Mouse (Mus musculus): ENCODE data around the gene Sik1. TPM values are rescaled to one million over a fixed set of nuclear protein-coding genes. Genes with fewer than 3 reads are reported as not detected.

Sik1 gene
- polyA plus RNA-seq, 2 experiments: 19.9 to 26.9 TPM

DNA sequence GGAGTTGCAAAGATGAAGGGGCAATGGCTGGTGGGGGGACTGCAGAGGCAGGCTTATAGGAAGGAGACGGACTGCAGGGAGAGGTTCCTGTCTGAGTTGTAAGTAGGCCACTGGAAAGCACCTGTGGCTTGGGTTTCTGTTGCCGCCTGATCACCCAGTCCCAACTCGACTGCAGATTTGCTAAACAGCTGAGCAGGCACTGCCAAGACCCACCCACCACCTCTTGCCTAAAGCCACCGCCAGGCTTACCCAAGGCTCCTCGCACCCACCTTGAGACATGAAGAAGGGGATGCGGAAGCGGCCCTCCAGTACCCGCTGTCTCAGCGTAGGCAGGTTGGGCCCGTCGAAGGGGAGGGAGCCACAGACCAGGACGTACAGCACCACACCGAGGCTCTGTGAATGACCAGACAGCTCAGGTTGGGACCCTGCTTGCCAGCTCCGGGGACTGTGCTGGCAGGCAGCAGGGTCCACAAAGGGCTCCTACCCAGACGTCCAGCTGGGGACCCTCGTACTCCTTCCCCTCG, 5.1 kb downstream of the Sik1 start:
- Histone ChIP-seq H3K27ac (replicated peaks; ENCODE audit: low read depth, low read length) (no peak overlapping the region), H3K36me3 (ENCODE audit: control insufficient read depth, insufficient read depth, low read length) (peaks cover 61% of the 10 kb centered on the region), H3K4me2 (replicated peaks; ENCODE audit: low read depth, low read length, severe bottlenecking) (no peak overlapping the region), H3K9me3 (ENCODE audit: control insufficient read depth, low read length) (no peaks in the 10 kb centered on the region), H3K4me1 (ENCODE audit: control insufficient read depth, insufficient read depth, low read length) (peaks cover 14% of the 10 kb centered on the region), H3K4me3 (replicated peaks; ENCODE audit: low read length) (no peak overlapping the region), H3K27me3 (ENCODE audit: control insufficient read depth, insufficient read depth, low read length) (no peaks in the 10 kb centered on the region), H3K9ac (ENCODE audit: low read depth, low read length, severe bottlenecking) (no peak overlapping the region)
- WGBS: 93% methylated on average over 17 of the region's 17 CpGs
- TF ChIP-seq POLR2A (IDR thresholded peaks at IDR 0.05; ENCODE audit: borderline replicate concordance, extremely low read depth, insufficient read depth, insufficient read length): no peak
- DNase-seq (ENCODE audit: low spot score) (no peak), ATAC-seq (ENCODE audit: low FRiP score, low read depth) (no peak)

DNA sequence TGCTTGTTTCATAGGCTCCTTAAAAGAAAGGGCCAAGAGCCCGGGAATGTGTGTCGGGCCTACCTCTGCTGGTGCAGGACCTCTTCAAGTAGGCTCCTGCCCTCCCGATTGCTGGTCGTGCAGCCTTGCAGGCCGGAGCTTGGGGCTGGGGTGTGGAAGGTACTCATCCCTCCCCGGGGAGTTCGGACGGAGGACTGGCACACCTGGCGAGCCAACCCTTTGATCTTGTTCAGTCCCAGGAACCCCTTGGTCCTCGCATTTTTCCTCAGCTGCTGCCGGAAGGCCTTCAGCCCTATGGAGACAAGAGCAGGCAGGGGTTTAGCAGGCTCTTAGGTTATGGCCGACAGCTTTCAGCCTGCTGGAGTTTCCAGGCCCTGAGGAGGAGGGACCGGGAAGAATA, 8.6 kb downstream of the Sik1 start:
- Histone ChIP-seq H3K9ac (ENCODE audit: low read depth, low read length, severe bottlenecking) (no peak overlapping the region), H3K9me3 (ENCODE audit: control insufficient read depth, low read length) (no peaks in the 10 kb centered on the region), H3K36me3 (ENCODE audit: control insufficient read depth, insufficient read depth, low read length) (peaks cover 75% of the 10 kb centered on the region), H3K27ac (replicated peaks; ENCODE audit: low read depth, low read length) (no peak overlapping the region), H3K27me3 (ENCODE audit: control insufficient read depth, insufficient read depth, low read length) (no peaks in the 10 kb centered on the region), H3K4me2 (replicated peaks; ENCODE audit: low read depth, low read length, severe bottlenecking) (no peak overlapping the region), H3K4me1 (ENCODE audit: control insufficient read depth, insufficient read depth, low read length) (no peaks in the 10 kb centered on the region), H3K4me3 (replicated peaks; ENCODE audit: low read length) (no peak overlapping the region)
- no peak for TF ChIP-seq POLR2A (IDR thresholded peaks at IDR 0.05; ENCODE audit: borderline replicate concordance, extremely low read depth, insufficient read depth, insufficient read length)
- 80% methylated on average over 13 of the region's 13 CpGs for WGBS
- ATAC-seq (ENCODE audit: low FRiP score, low read depth) (no peak), DNase-seq (ENCODE audit: low spot score) (no peak)

DNA sequence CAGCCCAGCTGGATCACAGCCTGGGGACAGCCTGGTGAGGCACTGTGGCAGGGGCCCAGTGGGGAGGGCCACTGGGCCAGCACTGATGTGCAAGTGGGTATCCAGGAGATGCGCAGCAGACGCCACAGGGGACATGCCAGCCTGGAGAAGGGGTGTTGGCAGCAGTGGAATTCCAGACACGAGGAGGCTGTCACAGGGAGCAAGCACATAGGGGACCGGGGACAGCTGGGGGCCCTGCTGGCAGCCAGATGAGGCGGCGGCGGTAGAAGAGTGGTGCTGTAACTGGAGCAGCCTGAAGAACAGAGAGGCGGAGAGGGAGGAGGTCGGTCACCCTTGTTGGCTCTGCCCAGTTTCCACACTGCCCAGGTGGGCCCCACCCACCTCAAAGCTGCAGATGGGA, 9.3 kb downstream of the Sik1 start:
- DNase-seq (ENCODE audit: low spot score) (no peak), ATAC-seq (ENCODE audit: low FRiP score, low read depth) (no peak)
- no peak for TF ChIP-seq POLR2A (IDR thresholded peaks at IDR 0.05; ENCODE audit: borderline replicate concordance, extremely low read depth, insufficient read depth, insufficient read length)
- WGBS: 79% methylated on average over 9 of the region's 9 CpGs
- Histone ChIP-seq H3K9me3 (ENCODE audit: control insufficient read depth, low read length) (no peaks in the 10 kb centered on the region), H3K4me2 (replicated peaks; ENCODE audit: low read depth, low read length, severe bottlenecking) (no peak overlapping the region), H3K27me3 (ENCODE audit: control insufficient read depth, insufficient read depth, low read length) (no peaks in the 10 kb centered on the region), H3K4me1 (ENCODE audit: control insufficient read depth, insufficient read depth, low read length) (no peaks in the 10 kb centered on the region), H3K36me3 (ENCODE audit: control insufficient read depth, insufficient read depth, low read length) (peaks cover 75% of the 10 kb centered on the region), H3K4me3 (replicated peaks; ENCODE audit: low read length) (no peak overlapping the region), H3K27ac (replicated peaks; ENCODE audit: low read depth, low read length) (no peak overlapping the region), H3K9ac (ENCODE audit: low read depth, low read length, severe bottlenecking) (no peak overlapping the region)

DNA sequence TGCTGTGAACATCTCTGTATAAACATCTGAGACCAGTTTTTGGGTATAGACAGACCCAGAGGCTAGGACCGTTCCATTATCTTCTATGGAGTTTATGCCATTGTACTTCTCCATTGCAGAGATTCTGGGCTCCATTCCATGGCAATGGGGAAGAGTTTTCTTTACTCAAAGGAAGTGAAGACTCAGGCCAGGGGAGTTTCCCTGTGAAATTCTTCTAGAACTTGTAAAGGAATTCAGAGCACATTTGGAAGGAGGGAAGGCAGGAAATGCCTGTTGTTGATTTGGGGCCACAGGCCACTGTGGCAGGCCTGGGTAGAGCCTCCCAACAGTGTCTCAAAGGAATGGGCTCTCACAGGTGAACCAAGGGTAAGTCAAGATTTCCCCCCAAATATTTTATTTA, 11.7 kb downstream of the Sik1 start:
- 88% methylated on average over 1 of the region's 1 CpGs for WGBS
- DNase-seq (ENCODE audit: low spot score) (no peak), ATAC-seq (ENCODE audit: low FRiP score, low read depth) (no peak)
- Histone ChIP-seq H3K27me3 (ENCODE audit: control insufficient read depth, insufficient read depth, low read length) (no peaks in the 10 kb centered on the region), H3K4me1 (ENCODE audit: control insufficient read depth, insufficient read depth, low read length) (no peaks in the 10 kb centered on the region), H3K27ac (replicated peaks; ENCODE audit: low read depth, low read length) (no peak overlapping the region), H3K9ac (ENCODE audit: low read depth, low read length, severe bottlenecking) (no peak overlapping the region), H3K4me3 (replicated peaks; ENCODE audit: low read length) (no peak overlapping the region), H3K4me2 (replicated peaks; ENCODE audit: low read depth, low read length, severe bottlenecking) (no peak overlapping the region), H3K36me3 (ENCODE audit: control insufficient read depth, insufficient read depth, low read length) (peaks cover 51% of the 10 kb centered on the region), H3K9me3 (ENCODE audit: control insufficient read depth, low read length) (no peaks in the 10 kb centered on the region)
- no peak for TF ChIP-seq POLR2A (IDR thresholded peaks at IDR 0.05; ENCODE audit: borderline replicate concordance, extremely low read depth, insufficient read depth, insufficient read length)

DNA sequence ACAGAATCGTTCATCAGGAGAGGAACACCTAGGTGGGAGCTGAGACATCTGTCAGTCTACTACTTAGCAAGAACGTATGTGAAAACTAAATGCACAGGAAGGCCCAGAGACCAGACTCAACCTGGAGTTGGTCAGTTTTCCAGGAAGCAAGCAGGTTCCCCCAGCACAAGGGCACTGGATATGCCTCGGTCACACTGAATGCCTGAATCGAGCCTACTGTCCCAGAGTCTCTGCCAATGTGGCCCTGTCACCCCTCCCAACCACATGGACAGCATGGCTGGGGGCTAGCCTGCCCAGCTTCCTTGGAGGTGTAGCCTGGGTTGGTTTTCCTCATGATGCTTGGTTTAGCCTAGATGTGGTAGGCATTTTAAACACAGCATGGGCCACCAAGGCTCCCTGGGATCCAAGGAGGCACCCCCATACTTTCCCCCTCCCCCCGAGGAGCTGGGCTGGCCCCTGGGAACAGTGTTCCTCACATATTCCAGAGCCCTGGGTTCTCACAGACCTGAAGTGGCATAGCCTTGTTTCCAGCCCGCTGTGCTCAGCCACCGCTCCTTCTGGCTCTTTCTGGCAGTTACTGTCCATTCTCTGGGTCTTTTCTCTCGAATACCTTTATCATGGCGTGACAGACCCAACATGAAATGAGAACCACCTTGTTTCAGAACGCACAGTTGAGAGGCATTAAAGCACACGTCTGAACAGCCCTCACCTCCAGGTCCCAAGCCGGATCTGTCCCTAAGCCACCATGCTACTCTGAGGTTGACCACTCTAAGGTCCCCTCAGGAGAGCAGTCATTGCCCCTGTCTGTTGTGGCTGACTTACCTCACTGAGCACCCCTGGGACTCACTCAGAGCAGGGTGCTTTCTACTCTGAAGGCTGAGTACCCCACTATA, 12.4 kb downstream of the Sik1 start:
- H3K36me3 ChIP-seq (ENCODE audit: control insufficient read depth, insufficient read depth, low read length): peaks cover 44% of the 10 kb centered on the region
- H3K9ac ChIP-seq (ENCODE audit: low read depth, low read length, severe bottlenecking): no peak overlapping the region
- 0 out of 2 replicates have a peak overlapping the region, but pooled peaks have one; percentile 13 for H3K27ac ChIP-seq (replicated peaks; ENCODE audit: low read depth, low read length)
- no peaks in the 10 kb centered on the region for H3K9me3 ChIP-seq (ENCODE audit: control insufficient read depth, low read length)
- H3K4me3 ChIP-seq (replicated peaks; ENCODE audit: low read length): no peak overlapping the region
- TF ChIP-seq POLR2A (IDR thresholded peaks at IDR 0.05; ENCODE audit: borderline replicate concordance, extremely low read depth, insufficient read depth, insufficient read length): no peak
- H3K27me3 ChIP-seq (ENCODE audit: control insufficient read depth, insufficient read depth, low read length): no peaks in the 10 kb centered on the region
- H3K4me1 ChIP-seq (ENCODE audit: control insufficient read depth, insufficient read depth, low read length): no peaks in the 10 kb centered on the region
- no peak overlapping the region for H3K4me2 ChIP-seq (replicated peaks; ENCODE audit: low read depth, low read length, severe bottlenecking)
- DNase-seq (ENCODE audit: low spot score): no peak
- no peak for ATAC-seq (ENCODE audit: low FRiP score, low read depth)
- WGBS: 90% methylated on average over 12 of the region's 12 CpGs

Data from limb, embryonic 14.5 days (tissue).